Mouse (Mus musculus): Measurements from ENCODE around the gene Carm1.
A peak's percentile ranks its signal among the peaks of the same experiment; 100 is the strongest.
"Not testable (repeated sequence)": the region's sequence is repeated elsewhere in the genome, so short reads cannot be mapped to it uniquely, and the experiment has no call there.

The Carm1 gene

DNA sequence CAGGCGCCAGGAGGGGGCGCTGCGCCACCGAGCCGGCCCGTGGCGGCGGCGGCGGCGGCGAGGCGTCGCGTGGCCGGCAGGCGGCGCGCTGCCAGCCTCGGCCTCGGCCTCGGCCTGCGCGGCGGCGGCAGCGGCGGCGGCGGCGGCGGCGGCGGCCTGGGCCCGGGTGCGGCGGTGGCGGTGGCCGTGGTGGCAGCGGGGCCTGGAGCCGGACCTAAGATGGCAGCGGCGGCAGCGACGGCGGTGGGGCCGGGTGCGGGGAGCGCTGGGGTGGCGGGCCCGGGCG, at the start of gene Carm1:
Gene Carm1 (plus strand): TSS at position 106 of the 286 bp plus-strand sequence.
- DNase-seq (ENCODE audit: low read depth): no peak

DNA sequence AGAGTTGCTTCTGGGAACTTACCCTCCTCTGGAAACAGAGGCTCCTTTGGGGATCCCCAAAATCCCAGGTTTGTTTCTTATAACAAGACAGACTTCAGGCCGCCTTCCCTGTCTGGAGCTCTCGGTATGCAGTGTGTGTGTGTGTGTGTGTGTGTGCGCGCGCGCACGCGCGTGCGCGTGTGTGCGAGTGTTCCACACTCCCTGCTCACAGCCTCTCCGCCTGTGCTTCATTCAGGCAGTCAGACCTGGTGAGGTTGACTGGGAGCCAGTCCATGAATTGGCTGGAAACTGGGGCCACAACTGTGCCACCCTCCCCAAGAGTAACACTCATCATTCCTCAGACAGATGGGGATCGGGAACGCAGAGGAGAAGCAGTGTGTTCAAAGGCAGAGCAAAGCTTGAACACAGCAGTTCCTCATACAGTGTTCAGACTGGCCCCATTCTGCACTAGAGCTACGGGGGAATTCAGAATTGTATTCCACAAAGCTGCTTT, 49.6 kb upstream of the Carm1 start:
- no peak for DNase-seq (ENCODE audit: low read depth)

DNA sequence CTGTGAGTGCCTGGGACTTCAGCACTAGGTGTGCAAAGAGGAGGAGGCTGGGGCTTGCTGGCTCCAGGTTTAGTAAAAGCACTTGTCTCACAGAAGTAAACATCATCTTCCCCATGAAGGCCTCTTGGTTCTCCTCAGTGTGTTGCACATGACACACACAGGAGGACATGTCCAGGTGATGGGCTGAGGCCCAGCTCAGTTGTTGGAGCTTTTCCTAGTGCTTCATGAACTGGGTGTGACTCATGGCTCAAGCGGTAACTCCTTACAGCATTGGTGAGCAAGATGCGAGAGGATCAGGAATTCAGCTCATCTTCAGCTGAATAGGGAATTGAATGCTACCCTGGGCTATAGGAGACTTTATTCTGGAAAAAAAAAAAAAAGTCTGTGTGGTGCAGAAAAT, 49.0 kb upstream of the Carm1 start:
- DNase-seq (ENCODE audit: low read depth): no peak

DNA sequence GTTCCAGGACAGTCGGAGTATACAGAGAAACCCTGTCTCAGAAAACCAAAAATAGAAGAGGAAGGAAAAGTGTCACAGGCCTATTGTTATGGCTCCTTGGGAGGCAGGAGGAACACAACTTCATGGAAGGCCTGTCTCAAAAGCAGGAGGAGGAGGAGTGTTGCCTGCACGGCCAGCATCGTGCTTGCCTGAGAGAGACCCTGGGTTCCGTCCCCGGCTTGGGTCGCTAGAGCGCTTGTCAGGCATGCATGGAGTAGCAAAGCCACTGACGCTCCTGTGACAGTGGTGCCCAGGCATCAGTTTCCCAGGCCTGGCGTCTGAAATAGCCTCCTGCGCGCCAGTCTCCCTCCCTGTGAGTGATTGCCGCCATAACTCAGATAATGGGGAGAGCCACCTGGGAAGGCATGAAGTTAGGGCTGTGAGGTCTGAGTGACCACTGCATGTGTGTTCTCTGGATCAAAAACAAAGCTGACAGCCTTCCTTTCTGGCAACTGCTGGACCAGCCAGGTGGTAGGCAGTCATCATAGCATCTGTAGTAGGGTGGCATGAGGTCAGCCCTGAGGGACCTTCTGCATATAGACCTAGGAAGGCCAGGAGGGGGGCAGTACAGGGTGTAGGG, 48.3 kb upstream of the Carm1 start:
- no peak for DNase-seq (ENCODE audit: low read depth)

DNA sequence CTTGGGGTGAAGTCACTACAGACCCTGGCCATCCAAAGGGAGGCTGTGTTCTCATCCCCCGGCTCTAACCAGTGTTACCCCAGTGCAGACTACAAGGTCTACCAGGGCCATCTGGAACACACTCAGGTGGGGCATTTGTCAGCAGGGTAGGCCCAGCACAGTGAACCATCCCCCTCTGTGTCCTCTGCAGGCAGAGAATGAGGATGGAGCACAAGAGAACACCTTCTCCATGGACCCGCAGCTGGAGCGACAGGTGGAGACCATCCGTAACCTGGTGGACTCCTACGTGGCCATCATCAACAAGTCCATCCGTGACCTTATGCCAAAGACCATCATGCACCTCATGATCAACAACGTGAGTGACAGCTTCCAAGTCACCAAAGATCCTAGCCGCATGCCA, 43.3 kb upstream of the Carm1 start:
- no peak for DNase-seq (ENCODE audit: low read depth)

DNA sequence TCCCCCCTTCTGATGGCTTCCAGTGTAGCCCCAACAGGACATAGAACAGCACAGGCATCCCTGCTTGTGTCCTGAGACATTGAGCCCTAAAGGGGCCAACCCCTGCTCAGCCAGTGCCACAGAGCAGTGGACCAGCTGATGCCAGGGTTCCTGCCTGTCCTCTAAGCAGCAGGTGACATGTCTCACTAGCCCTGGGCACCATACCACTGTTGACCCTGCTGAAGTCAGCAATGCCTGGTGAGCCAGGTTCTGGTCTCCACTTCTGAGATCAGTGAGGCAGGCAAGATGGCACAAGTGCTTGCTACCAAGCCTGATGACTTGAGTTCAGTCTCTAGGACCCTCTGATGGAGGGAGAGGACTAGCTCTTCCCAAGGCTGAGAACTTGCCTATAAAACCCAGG, 40.9 kb upstream of the Carm1 start:
- DNase-seq (ENCODE audit: low read depth): no peak

DNA sequence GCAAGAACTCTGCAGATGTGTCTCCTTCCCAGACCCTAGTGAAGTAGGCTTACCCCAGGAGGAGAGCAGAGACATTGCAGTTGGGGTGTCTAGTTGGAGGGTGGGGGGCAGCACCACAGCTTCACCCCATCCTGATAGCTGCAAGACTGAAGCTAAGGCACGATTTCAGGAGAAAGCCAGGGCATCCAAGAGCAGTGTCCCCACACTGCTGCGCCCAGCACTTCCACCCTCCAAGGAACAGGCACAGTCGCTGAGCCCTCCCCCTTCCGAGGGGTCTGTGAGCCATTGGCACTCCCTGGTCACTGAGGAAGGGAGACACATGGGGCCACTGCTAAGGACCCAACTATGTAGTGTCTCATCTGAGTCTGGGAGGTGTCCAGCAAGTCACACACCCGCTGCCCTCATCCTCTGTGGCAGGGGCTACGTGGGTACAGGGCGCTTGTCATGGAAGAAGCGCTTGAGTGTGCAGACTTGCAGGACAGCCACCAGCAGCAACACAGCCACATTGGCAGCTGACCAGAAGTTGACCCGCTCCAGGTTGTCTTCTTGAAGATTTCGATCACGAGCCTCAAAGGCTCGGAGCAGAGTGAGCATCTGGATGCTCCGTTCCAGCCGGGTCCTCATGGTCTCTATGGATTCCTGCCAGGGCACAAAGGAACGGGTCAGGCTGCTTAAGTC, 38.8 kb upstream of the Carm1 start:
- DNase-seq (ENCODE audit: low read depth): no peak

DNA sequence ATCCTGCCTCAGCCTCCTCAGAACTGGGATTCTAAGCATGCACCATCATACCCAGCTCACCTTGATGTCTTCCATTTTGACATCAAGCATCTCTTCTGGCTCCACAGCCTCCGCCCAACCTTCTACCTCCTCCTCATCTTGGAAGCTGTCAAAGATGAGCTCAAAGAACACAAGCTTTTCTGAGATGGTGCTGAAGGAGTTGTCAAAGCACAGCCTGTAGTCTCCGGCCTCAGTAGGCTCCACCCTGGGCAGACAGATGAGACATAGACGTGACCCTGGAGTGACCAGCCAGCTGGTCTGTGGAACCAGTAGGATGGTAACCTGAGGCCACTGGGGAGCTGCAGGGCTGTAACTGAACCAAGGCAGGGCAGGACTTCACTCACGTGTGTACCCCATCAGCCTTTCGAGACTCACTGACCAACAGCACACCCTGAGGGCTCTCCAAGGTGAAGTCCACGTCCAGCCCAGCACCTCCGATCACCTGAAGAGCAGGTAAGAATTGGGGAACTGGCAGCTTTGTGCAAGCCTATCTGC, 37.8 kb upstream of the Carm1 start:
- DNase-seq (ENCODE audit: low read depth): no peak

DNA sequence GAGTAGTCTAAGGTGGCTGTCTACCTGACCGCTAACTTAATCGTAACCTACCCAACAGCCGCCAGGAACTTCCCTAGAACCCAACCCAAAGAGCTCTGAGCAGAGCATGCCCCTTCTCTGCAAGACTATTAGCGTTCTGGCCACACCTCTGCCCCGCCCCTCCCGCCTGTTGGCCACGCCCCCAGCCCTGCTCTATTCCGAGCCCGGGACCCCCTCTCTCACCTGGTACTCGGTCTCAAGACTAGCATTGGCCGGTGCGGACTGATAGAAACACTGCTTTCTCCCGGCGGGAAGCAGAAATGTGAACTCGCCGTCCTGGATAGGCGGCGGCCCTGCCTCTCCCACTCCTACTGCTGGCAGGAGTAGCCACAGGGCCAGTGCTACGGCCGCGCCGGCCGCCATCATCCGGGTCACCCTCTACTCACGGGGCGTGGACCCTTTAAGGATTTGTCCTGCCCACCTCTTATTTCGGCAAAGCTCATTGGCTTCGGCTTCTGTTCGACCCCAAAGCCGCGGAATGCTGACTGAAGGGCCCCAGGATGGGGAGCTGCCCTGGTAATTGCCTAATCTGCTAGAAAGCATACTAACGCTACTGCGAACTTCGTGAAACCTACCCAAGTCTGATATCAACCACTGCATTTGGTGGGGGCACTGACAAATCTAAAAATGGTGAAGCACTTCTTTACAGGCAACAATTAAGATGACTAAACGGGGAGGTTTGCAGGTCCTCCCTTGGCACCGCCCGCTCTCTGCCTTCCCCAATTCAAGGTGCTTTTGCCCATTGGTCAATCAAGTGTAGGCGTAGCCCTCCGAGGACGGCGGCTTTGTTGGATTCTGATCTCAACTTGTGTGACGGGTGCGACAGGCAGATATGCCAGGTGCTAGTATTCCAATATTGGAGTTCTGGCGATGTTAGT, 36.7 kb upstream of the Carm1 start, which contains the start of gene Tmed1:
Gene Tmed1 (minus strand): TSS at position 481 of the 917 bp plus-strand sequence.
- peak; percentile 95 for DNase-seq (ENCODE audit: low read depth)

GRCm38 (mm10) chr9:21510689-21511015, 36.0 kb upstream of the Carm1 start:
- DNase-seq (ENCODE audit: low read depth): no peak

GRCm38 (mm10) chr9:21511052-21511451, 35.6 kb upstream of the Carm1 start:
- no peak for DNase-seq (ENCODE audit: low read depth)

DNA sequence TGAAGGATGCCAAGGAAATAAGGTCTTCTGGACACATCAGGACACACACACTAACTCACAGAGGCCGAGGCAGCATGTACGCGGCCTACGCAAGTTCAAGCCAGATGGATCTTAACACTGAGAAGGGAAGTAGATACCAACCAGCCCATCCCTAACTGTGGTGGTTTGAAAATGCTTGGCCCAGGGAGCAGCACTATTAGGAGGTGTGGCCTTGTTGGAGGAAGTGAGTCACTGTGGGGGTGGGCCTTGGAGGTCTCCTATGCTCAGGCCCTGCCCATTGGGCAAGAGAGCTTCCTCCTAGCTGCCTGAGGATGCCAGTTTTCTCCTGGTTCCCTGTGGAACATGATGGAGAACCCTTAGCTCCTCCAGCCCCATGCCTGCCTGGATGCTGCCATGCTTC, 33.2 kb upstream of the Carm1 start:
- DNase-seq (ENCODE audit: low read depth): no peak

- no peak for DNase-seq (ENCODE audit: low read depth)
Observed at GRCm38 (mm10) chr9:21517947-21518495, 28.7 kb upstream of the Carm1 start.

GRCm38 (mm10) chr9:21518690-21519089, 28.0 kb upstream of the Carm1 start:
- DNase-seq (ENCODE audit: low read depth): not testable (repeated sequence)

DNA sequence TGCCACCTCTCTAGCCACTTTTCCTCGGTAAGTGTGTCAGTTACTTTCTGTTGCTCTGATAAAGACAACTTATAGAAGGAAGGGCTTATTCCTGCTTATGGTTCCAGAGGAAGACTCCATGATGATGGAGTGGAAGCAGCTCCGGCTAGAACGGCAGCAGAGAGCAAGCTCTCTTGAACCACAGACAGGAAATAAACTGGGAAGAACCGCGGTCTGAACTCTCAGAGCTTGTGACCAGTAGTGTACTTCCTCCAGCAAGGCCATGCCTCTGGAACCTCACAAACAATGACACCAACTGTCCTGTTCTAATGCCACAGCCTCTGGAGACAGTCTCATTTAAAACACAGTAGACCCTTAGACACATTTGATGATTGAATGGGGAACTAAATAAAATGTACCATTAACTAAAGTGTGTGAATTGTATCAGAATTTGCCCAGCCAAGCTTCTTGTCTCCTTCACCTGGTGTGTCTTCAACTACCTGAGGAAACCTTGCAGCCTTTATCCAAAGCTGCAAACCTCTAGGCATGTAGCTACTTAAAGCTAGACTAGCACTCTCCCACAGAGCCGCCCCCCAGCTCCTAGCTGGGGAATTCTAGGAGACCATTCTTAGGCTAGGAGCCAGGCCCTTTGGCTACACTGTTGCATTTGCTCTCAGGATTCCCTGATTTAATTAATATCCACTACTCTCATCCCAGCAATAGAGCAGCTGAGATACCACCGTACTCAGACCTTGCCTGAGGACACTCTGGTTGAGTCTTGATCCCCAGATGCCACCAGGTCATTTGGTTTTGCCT, 21.4 kb upstream of the Carm1 start:
- DNase-seq (ENCODE audit: low read depth): no peak

DNA sequence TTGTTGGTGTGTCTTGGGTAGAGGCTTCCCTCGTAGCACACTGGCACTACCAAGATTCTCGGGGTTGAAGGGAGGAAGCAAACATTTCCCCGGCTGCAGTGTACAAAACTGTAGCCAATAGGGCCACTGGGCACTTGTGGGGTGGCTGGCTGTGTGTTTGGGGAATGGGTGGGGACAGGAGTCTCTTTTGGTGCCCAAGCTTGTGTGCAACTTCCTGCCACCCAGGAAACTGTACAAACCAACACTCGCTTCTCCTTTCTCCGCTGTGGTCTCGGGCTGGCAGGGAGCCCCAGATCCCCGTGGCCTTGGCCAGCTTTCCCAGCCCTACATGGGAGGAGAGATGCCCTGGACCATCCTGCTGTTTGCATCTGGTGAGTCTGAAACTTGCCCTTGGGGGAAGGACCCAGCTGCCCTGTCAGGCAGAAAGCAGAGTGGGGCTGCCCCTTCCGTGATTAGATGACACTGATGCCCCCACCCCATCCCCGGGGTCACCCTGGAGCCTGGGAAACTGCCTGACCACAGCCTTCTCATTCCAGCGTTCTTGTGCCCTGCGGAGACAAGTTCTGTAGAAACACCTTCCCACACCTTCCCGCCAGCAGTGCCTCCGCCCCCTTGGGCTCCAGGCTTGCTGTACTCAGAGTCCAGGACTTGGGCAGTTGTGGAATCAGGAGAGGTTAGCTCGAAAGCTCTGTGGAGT, 20.6 kb upstream of the Carm1 start, which contains the start of gene AB124611:
Gene AB124611 (plus strand): TSS at position 240 of the 697 bp plus-strand sequence.
- DNase-seq (ENCODE audit: low read depth): no peak

- DNase-seq (ENCODE audit: low read depth): no peak
Observed at GRCm38 (mm10) chr9:21526634-21526944, 20.1 kb upstream of the Carm1 start.

- no peak for DNase-seq (ENCODE audit: low read depth)
Observed at GRCm38 (mm10) chr9:21527100-21527801, 19.4 kb upstream of the Carm1 start.

DNA sequence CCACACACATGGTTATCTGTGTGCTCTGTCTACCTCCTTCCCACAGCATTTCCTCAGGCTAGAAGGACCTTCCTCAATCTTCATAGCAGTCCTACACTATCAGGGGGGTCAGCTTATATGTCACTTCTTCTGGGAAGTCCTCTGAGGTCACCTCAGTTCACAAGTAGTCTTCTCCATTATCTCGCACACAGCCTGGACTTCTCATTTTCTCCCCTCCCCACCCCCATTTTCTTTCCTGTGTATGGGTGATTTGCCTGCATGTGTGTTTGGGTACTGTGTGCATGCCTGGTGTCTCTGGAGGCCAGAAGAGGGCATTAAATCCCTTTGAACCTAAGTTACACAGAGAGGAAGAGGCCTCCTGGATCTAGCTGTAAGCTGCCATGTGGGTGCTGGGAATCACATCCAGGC, 18.8 kb upstream of the Carm1 start:
- no peak for DNase-seq (ENCODE audit: low read depth)

GRCm38 (mm10) chr9:21536501-21536900, 10.2 kb upstream of the Carm1 start:
- no peak for DNase-seq (ENCODE audit: low read depth)

Measured in c-Kit-positive CD71-positive TER-119-negative erythroid progenitor cells, embryonic 14.5 days (primary cell).